Mouse (Mus musculus) heart, adult 2 months (tissue): ENCODE results near the gene Ptprm.

ENCODE experiments used
- CTCF ChIP-seq: fragments of 200-600 bp; IDR thresholded peaks from 2 replicates; pipeline ENCODE4 v1.8.1; 2022; ENCODE audit warnings: antibody characterized with exemption, mild to moderate bottlenecking, moderate library complexity
- EP300 ChIP-seq: fragments of 200-500 bp; IDR thresholded peaks from 2 replicates; pipeline ENCODE4 v1.6.1; 2011; ENCODE audit warnings: low read depth, low read length, control low read depth; ENCODE audit not compliant: insufficient read depth
- POLR2A ChIP-seq: fragments of 200-500 bp; IDR thresholded peaks from 2 replicates; pipeline ENCODE4 v1.6.1; 2011; ENCODE audit warnings: mild to moderate bottlenecking, low read depth, low read length, control low read depth; ENCODE audit not compliant: insufficient read depth

GRCm38 (mm10) chr17:66879151-66879550 lies 475.1 kb downstream of the Ptprm start:
- TF ChIP-seq EP300 (no peak), CTCF (no peak), POLR2A (no peak)
